Mouse (Mus musculus): Measurements from ENCODE around the gene Bicra. TPM values are rescaled to one million over a fixed set of nuclear protein-coding genes. Genes with fewer than 3 reads are reported as not detected.
A peak's percentile ranks its signal among the peaks of the same experiment; 100 is the strongest.

Bicra gene
- polyA plus RNA-seq, 1 experiment from 2014 or later: 9.6 TPM

- no peak overlapping the region for H3K4me3 ChIP-seq (ENCODE audit: low read depth, low read length)
These were observed 116.1 kb downstream of the Bicra start for GRCm38 (mm10) chr7:15931635-15932034.

GRCm38 (mm10) chr7:15930543-15930942 is 117.2 kb downstream of the Bicra start:
- H3K9ac ChIP-seq: no peak overlapping the region
- peak; percentile 29 for TF ChIP-seq CTCF (IDR thresholded peaks at IDR 0.05; ENCODE audit: low read depth)
- no peaks in the 10 kb centered on the region for H3K36me3 ChIP-seq (ENCODE audit: insufficient read depth)

More at GRCm38 (mm10) chr7:15931635-15932034, 116.1 kb downstream of the Bicra start:
- TF ChIP-seq CTCF (IDR thresholded peaks at IDR 0.05; ENCODE audit: low read depth): no peak
- H3K27me3 ChIP-seq (ENCODE audit: insufficient read depth, low read length): no peaks in the 10 kb centered on the region
- peaks cover 5% of the 10 kb centered on the region; the same call in 1 of the 2 replicates for H3K36me3 ChIP-seq (ENCODE audit: insufficient read depth)
- H3K4me2 ChIP-seq: no peak overlapping the region
- H3K4me1 ChIP-seq (ENCODE audit: insufficient read depth): no peaks in the 10 kb centered on the region
- WGBS: 67% methylated on average over 3 of the region's 3 CpGs
- H3K27ac ChIP-seq (ENCODE audit: low read depth): no peak overlapping the region
- ATAC-seq (ENCODE audit: insufficient read depth) (no peak), DNase-seq (no peak)
- no peak overlapping the region for H3K9ac ChIP-seq
- H3K9me3 ChIP-seq (ENCODE audit: low read depth, low read length): no peaks in the 10 kb centered on the region

GRCm38 (mm10) chr7:15929910-15930309 is 117.8 kb downstream of the Bicra start:
- H3K4me1 ChIP-seq (ENCODE audit: insufficient read depth): no peaks in the 10 kb centered on the region
- no peak overlapping the region for H3K4me3 ChIP-seq (ENCODE audit: low read depth, low read length)
- no peak overlapping the region for H3K27ac ChIP-seq (ENCODE audit: low read depth)
- H3K27me3 ChIP-seq (ENCODE audit: insufficient read depth, low read length): no peaks in the 10 kb centered on the region
- DNase-seq: peak; percentile 69
- ATAC-seq (ENCODE audit: insufficient read depth): peak; percentile 36; the same call in 1 of the 2 replicates
- H3K4me2 ChIP-seq: no peak overlapping the region
- no peaks in the 10 kb centered on the region for H3K9me3 ChIP-seq (ENCODE audit: low read depth, low read length)
- WGBS: 31% methylated on average over 4 of the region's 4 CpGs
- peak; percentile 75 for TF ChIP-seq CTCF (IDR thresholded peaks at IDR 0.05; ENCODE audit: low read depth)
- no peaks in the 10 kb centered on the region for H3K36me3 ChIP-seq (ENCODE audit: insufficient read depth)
- no peak overlapping the region for H3K9ac ChIP-seq

More at GRCm38 (mm10) chr7:15930543-15930942, 117.2 kb downstream of the Bicra start:
- no peaks in the 10 kb centered on the region for H3K9me3 ChIP-seq (ENCODE audit: low read depth, low read length)
- DNase-seq (no peak), ATAC-seq (ENCODE audit: insufficient read depth) (no peak)
- H3K4me1 ChIP-seq (ENCODE audit: insufficient read depth): no peaks in the 10 kb centered on the region
- no peak overlapping the region for H3K4me2 ChIP-seq
- 59% methylated on average over 2 of the region's 2 CpGs for WGBS
- no peaks in the 10 kb centered on the region for H3K27me3 ChIP-seq (ENCODE audit: insufficient read depth, low read length)
- no peak overlapping the region for H3K27ac ChIP-seq (ENCODE audit: low read depth)
- no peak overlapping the region for H3K4me3 ChIP-seq (ENCODE audit: low read depth, low read length)

- Histone ChIP-seq H3K4me2 (peak within 1 kb of the TSS; percentile 82), H3K4me1 (ENCODE audit: insufficient read depth) (peaks cover 8% of the 10 kb centered on the region; the same call in 1 of the 2 replicates), H3K27me3 (ENCODE audit: insufficient read depth, low read length) (no peaks in the 10 kb centered on the region), H3K9me3 (ENCODE audit: low read depth, low read length) (no peaks in the 10 kb centered on the region), H3K9ac (peak within 1 kb of the TSS; percentile 83), H3K36me3 (ENCODE audit: insufficient read depth) (peaks cover 23% of the 10 kb centered on the region), H3K27ac (ENCODE audit: low read depth) (peak within 1 kb of the TSS; percentile 84), H3K4me3 (ENCODE audit: low read depth, low read length) (peak within 1 kb of the TSS; percentile 80)
- WGBS: under 1% methylated on average over 33 of the region's 33 CpGs
- no peak for TF ChIP-seq CTCF (IDR thresholded peaks at IDR 0.05; ENCODE audit: low read depth)
- DNase-seq (peak; percentile 95), ATAC-seq (ENCODE audit: insufficient read depth) (peak; percentile 96)
These were observed 125.4 kb downstream of the Bicra start, which contains the start of gene Selenow for GRCm38 (mm10) chr7:15922220-15922773. Gene Selenow, minus strand, starts transcription at chr7:15922402.

- peaks cover 8% of the 10 kb centered on the region; the same call in 1 of the 2 replicates for H3K4me1 ChIP-seq (ENCODE audit: insufficient read depth)
- peak; percentile 74 for DNase-seq
- peak; percentile 57 for ATAC-seq (ENCODE audit: insufficient read depth)
- WGBS: 0% methylated on average over 10 of the region's 10 CpGs
- peak overlapping the region; percentile 84 for H3K27ac ChIP-seq (ENCODE audit: low read depth)
- TF ChIP-seq CTCF (IDR thresholded peaks at IDR 0.05; ENCODE audit: low read depth): no peak
- peak overlapping the region; percentile 83 for H3K9ac ChIP-seq
- peak overlapping the region; percentile 82 for H3K4me2 ChIP-seq
- peaks cover 28% of the 10 kb centered on the region for H3K36me3 ChIP-seq (ENCODE audit: insufficient read depth)
- no peaks in the 10 kb centered on the region for H3K9me3 ChIP-seq (ENCODE audit: low read depth, low read length)
- peak overlapping the region; percentile 80 for H3K4me3 ChIP-seq (ENCODE audit: low read depth, low read length)
- H3K27me3 ChIP-seq (ENCODE audit: insufficient read depth, low read length): no peaks in the 10 kb centered on the region
These were observed 125.9 kb downstream of the Bicra start for GRCm38 (mm10) chr7:15921796-15922195.

Other genes starting within 250 kb of the Bicra start
- not detected in 2 replicates for gene Obox6, start 208.2 kb downstream of the Bicra start, polyA plus RNA-seq (2014; fragmentation: Nextera tagmentation; extraction: Ambion mirVana)
- gene Crx, start 168.0 kb downstream of the Bicra start, polyA plus RNA-seq (2014; fragmentation: Nextera tagmentation; extraction: Ambion mirVana): not detected in 2 replicates
- gene Crxos, start 165.3 kb downstream of the Bicra start, polyA plus RNA-seq (2014; fragmentation: Nextera tagmentation; extraction: Ambion mirVana): not detected in 2 replicates
- 909 and 927 TPM in 2 replicates for gene Selenow, start 125.5 kb downstream of the Bicra start, polyA plus RNA-seq (2014; fragmentation: Nextera tagmentation; extraction: Ambion mirVana)
- gene Nop53, start 101.8 kb downstream of the Bicra start, polyA plus RNA-seq (2014; fragmentation: Nextera tagmentation; extraction: Ambion mirVana): 184 and 187 TPM in 2 replicates
- gene Ehd2, start 80.4 kb downstream of the Bicra start, polyA plus RNA-seq (2014; fragmentation: Nextera tagmentation; extraction: Ambion mirVana): 61.2 and 67.5 TPM in 2 replicates
- gene Zfp541, start 13.9 kb upstream of the Bicra start, polyA plus RNA-seq (2014; fragmentation: Nextera tagmentation; extraction: Ambion mirVana): 0.16 TPM in 1 of 2 replicates, not detected in the other
- gene Napa, start 50.5 kb upstream of the Bicra start, polyA plus RNA-seq (2014; fragmentation: Nextera tagmentation; extraction: Ambion mirVana): 168 and 176 TPM in 2 replicates
- gene Kptn, start 72.0 kb upstream of the Bicra start, polyA plus RNA-seq (2014; fragmentation: Nextera tagmentation; extraction: Ambion mirVana): 26.6 and 26.7 TPM in 2 replicates
- gene Slc8a2, start 81.9 kb upstream of the Bicra start, polyA plus RNA-seq (2014; fragmentation: Nextera tagmentation; extraction: Ambion mirVana): 0.12 and 0.17 TPM in 2 replicates
- 21.0 and 24.9 TPM in 2 replicates for gene Meis3, start 127.2 kb upstream of the Bicra start, polyA plus RNA-seq (2014; fragmentation: Nextera tagmentation; extraction: Ambion mirVana)
- 11.2 and 13.8 TPM in 2 replicates for gene Dhx34, start 174.1 kb upstream of the Bicra start, polyA plus RNA-seq (2014; fragmentation: Nextera tagmentation; extraction: Ambion mirVana)
- gene C5ar2, start 196.2 kb upstream of the Bicra start, polyA plus RNA-seq (2014; fragmentation: Nextera tagmentation; extraction: Ambion mirVana): 0.05 and 0.18 TPM in 2 replicates
- gene C5ar1, start 211.6 kb upstream of the Bicra start, polyA plus RNA-seq (2014; fragmentation: Nextera tagmentation; extraction: Ambion mirVana): 1.7 and 2.0 TPM in 2 replicates
- 14.3 and 14.5 TPM in 2 replicates for gene Inafm1, start 225.7 kb upstream of the Bicra start, polyA plus RNA-seq (2014; fragmentation: Nextera tagmentation; extraction: Ambion mirVana)
- 17.7 and 22.7 TPM in 2 replicates for gene Ccdc9, start 238.9 kb upstream of the Bicra start, polyA plus RNA-seq (2014; fragmentation: Nextera tagmentation; extraction: Ambion mirVana)